Mouse (Mus musculus) heart, postnatal 0 days (tissue): ENCODE measurements around the gene Cd300a.

Experiments
- CTCF ChIP-seq: IDR thresholded peaks from 2 replicates; pipeline ENCODE4 v1.5.1; 2016; ENCODE audit warnings: antibody characterized with exemption, control low read depth, low read depth
- EP300 ChIP-seq: IDR thresholded peaks from 2 replicates; pipeline ENCODE4 v1.6.1; 2016; ENCODE audit warnings: antibody characterized with exemption, low read depth

- TF ChIP-seq EP300 (no peak), CTCF (no peak)
These were observed 28.8 kb upstream of the Cd300a start for GRCm38 (mm10) chr11:114861057-114861456.
